Mouse (Mus musculus) brain, embryonic 14.5 days (tissue): ENCODE measurements around the gene Usp34.

Experiments
- CTCF ChIP-seq: fragments of 200-500 bp; IDR thresholded peaks from 2 replicates; pipeline ENCODE4 v1.5.1; 2012; ENCODE audit warnings: inconsistent platforms, mild to moderate bottlenecking, moderate library complexity, borderline replicate concordance; ENCODE audit not compliant: insufficient read depth, insufficient read length; ENCODE audit errors: extremely low read depth
- POLR2A ChIP-seq: fragments of 200-500 bp; IDR thresholded peaks from 2 replicates; pipeline ENCODE4 v1.6.1; 2012; ENCODE audit warnings: mild to moderate bottlenecking, inconsistent platforms, borderline replicate concordance; ENCODE audit not compliant: poor library complexity, insufficient read depth, insufficient read length, severe bottlenecking; ENCODE audit errors: extremely low read depth

DNA sequence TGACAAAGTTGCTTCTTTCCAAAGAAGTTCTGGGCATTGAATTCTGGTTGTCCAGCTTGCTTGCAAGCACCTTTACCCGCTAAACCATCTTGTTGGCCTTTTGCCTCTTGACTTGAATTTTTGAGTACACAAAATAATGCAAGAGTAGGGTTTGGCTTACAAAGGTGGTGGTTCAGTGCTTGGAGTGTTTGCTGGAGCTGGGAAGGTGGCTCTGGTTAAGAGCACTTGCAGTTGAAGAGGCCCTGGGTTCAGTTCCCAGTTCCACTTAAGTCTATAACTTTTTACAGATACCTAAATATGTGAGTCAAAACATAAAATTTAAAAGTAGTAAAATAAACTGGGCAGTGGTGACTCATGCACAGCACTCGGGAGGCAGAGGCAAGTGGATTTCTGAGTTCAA is 8.4 kb upstream of the Usp34 start:
- TF ChIP-seq CTCF: no peak
- no peak for TF ChIP-seq POLR2A
